Mouse (Mus musculus): ENCODE measurements around the gene Gm17728. TPM values are rescaled to one million over a fixed set of nuclear protein-coding genes. Genes with fewer than 3 reads are reported as not detected.

Gm17728 gene
- total RNA-seq (2023): not detected

GRCm38 (mm10) chr17:9421760-9422159 lies at the start of gene Gm17728:
Gm17728 (plus strand) TSS chr17:9422060.

Other genes with a start within 250 kb of the Gm17728 start
- gene Pabpc6, start 247.7 kb downstream of the Gm17728 start, total RNA-seq (2023): not detected

All from T-cell, adult 66 days (primary cell).